Mouse (Mus musculus) left cerebral cortex, adult 11 months (tissue): ENCODE results near the gene Gng13.

ENCODE experiments used
- DNase-seq: peaks from one replicate; pipeline ENCODE4 v3.0.0; 2022; ENCODE audit warnings: low spot score

Gng13 gene

DNA sequence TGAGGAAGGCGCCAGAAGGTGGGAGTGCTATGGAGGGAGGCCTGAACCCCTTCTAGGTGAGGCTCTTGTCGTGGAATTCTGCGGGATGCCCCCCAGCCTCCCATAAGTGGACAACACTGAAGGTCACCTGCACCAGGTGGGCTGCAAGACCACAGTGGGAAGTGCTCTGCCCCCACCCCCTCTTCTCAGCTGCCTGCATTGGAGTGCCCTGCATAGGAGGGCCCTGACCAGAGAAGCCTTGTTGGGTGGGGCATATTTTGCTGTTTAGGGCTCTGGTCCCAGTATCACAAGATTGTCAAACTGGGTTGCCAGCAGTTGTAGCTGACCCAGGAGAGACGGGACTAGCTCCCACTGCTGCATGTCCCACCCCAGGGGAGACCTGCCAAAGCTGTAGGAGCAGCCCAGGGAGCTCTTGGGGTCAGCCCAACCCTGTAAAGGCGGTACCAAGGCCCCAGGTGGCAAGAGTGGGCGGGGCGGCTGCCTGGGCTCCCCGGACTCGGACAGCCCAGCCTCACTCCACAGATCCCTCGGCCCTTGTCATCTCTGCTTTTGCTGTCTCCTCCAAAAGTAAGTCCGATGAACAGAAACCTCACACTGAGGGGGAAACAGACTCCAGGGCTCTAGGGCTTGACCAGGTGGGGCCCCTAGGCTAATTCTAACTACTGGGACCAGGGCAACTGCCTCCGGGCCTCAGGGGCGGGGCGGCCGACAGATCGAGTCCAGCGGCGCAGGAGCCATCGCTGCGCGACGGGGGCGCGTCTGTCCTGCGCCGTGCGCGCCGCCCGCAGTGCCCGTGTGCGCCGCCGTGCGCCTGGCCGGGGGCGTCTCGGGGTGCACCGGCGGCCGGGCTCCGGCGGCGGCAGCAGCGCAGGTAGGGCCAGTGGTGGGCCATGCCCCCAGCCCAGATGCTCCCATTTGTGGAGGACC lies at the start of gene Gng13:
TSS of gene Gng13 (plus strand) at position 461 of the 927 bp plus-strand sequence.
- DNase-seq = no peak

GRCm38 (mm10) chr17:25668481-25669055 lies 48.4 kb upstream of the Gng13 start:
- DNase-seq = no peak

DNA sequence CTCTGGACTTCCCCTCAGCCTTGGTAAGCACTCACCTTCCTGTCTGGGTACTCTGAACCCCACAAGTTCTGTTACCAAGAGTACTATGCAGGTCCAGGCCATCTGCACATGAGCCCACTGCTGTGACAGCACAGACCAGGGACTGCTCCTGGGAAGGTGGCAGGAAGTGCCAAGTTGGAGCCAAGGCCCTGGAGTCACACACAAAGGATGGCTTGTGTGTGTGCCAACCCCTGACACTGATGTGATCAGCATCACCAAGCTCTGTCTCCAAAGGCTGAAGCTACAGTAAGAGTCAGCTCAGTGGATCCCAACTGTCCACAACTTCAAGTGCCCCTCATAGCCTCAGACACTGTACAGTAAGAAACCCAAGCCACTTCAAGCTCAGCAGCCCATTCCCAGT lies 44.0 kb upstream of the Gng13 start:
- DNase-seq = no peak

DNA sequence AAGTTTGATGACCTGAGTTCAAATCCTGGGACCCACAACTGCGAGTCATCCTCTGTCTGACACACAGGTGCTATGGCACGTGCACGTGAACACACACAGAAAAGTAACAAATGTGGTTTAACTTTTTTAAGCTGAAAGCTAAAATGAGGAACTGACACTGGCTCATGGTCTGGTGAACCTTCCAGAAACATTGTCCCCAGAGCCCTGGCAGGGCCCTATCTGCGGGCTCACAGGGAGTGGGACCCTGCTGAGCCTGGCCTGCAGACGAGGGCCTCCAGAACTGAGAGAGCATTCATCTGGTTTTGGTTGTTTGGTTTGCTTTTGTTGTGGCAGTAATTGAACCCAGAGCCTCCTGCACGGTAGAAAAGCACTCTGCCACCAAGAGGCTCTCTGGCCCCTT lies 39.0 kb upstream of the Gng13 start:
- no peak for DNase-seq

DNA sequence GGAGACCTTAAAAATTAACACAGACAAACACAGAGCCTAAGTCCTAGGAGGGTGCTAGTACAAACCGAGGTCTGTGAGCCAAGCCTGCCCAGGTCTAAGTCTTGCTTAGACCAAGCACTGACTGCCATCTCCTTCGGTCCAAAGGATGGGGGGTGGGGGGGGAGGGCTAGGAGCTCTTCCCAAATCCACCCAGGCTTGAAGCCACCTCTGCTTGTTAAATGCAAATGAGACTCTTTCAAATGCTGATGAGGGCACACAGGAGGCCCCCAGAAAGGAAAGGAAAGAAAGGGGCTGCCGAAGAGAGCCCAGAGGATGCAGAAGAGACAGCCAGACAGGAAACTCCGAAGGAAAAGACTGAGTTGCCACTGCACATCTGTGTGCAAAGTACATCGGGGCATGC lies 37.2 kb upstream of the Gng13 start:
- no peak for DNase-seq

GRCm38 (mm10) chr17:25681636-25682035 lies 35.3 kb upstream of the Gng13 start:
- no peak for DNase-seq

- DNase-seq = no peak
These were observed 30.6 kb upstream of the Gng13 start for GRCm38 (mm10) chr17:25686323-25686722.

GRCm38 (mm10) chr17:25688922-25689321 lies 28.0 kb upstream of the Gng13 start:
- no peak for DNase-seq

- DNase-seq = no peak
These were observed 20.7 kb upstream of the Gng13 start for GRCm38 (mm10) chr17:25696263-25696662.

GRCm38 (mm10) chr17:25698446-25698845 lies 18.5 kb upstream of the Gng13 start:
- peak; percentile 64 for DNase-seq

GRCm38 (mm10) chr17:25700863-25701496 lies 16.0 kb upstream of the Gng13 start:
- no peak for DNase-seq

DNA sequence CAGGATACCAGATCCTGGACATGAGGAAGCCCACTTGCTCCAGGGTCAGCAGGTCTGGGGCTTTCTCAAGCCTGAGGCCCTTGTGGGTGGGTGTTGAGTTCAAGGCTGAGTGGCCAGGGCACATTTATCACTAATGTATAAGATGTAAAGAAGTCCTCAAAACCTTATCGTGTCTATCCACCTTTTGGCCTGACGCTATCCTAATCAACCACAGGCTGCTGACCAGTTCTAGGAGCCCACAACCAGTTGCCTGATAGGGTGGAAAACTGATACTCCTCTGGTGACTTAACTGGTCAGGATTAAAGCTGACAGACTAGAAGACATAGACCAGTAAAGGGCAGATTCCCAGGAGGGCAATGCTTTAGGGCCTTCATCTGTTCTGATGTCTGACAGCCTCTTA lies 7.0 kb upstream of the Gng13 start:
- DNase-seq = no peak

GRCm38 (mm10) chr17:25711136-25711535 lies 5.8 kb upstream of the Gng13 start:
- DNase-seq = no peak

- DNase-seq = no peak
These were observed 1.3 kb upstream of the Gng13 start for GRCm38 (mm10) chr17:25715627-25716026.

DNA sequence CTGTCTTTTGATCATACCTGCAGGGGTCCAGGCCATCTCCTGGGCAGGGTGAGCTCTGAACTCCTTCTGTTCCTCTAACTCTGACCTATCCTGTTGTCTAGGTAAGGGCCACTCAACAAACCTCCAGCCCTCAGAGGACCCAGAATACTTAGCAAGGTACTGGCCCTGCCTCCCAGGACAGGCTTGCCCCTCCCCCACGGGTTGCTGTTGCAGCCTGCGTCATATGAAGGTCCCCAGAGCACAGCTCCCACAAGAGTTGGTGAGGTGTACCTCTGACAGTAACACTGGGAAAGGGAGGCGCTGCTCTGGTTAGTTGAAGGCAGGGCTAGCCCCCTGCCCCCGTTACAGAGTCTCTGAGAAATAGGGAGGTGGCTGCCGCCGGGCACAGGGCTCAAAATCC lies 841 bp upstream of the Gng13 start:
- no peak for DNase-seq

DNA sequence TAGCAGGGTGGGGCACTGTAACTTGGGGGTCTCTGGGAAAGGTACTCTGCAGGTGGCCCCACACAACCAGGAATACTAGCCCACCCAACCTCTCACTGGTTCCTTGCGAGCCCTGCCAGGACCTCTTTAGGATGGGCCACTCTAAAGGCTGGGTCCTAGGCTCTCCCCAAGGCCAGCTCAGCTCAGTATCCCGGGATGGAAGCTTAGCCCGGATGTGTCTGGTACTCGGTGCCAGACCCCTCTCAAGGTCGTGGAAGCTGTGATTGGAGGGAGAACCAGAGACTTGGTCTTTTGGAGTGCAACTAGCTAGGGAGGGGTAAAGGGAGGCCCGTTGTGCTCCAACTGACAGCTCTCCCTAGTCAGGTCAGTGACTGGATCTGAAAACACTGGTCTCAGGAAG lies 720 bp downstream of the Gng13 start:
- DNase-seq = no peak

DNA sequence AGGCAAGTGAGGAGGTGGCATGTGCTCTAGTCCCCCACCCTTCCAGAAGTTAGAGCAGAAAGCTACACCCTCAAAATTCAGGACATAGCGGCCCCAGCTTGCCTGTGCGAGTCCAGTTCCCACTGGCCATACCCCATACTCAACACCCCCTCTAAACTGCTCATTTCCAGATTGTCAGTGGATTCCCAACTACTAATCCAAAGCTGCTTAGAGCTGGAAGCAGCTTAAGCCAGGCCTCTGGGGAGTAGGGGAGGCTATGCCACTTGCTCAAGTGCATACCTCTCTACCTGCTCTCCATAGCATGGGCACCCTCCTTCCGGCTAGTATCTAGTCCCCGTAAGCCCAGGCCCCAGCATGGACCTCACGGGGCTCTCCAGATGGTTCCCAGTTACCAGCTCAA lies 4.5 kb downstream of the Gng13 start:
- DNase-seq = no peak

GRCm38 (mm10) chr17:25723470-25723869 lies 6.5 kb downstream of the Gng13 start:
- no peak for DNase-seq

DNA sequence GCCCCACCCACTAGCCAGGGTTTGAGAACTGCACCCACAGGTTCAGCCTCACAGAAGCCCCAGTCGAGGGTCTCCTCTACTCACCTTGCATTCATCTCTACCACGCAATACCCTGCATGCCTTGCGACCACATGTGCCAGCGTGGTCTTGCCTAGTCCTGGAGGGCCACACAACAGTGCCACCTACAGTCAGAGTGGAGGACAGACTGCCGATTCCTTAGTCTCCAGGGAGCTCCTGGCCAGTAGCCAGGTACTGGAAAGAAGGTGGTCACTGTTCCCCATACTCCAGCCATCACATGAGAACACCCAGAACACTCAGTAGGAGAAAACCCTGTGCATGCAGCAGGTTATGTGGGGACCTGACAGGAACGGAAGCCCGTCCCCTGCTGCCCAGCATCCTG lies 6.9 kb downstream of the Gng13 start:
- no peak for DNase-seq

GRCm38 (mm10) chr17:25725264-25725663 lies 8.3 kb downstream of the Gng13 start:
- DNase-seq = no peak

- DNase-seq = peak; percentile 100
These were observed 10.5 kb downstream of the Gng13 start, which contains the start of the genes Chtf18 and Rpusd1 for GRCm38 (mm10) chr17:25727265-25728008. Chtf18 (minus strand) TSS chr17:25727419. Rpusd1 (plus strand) TSS chr17:25727670.

- no peak for DNase-seq
These were observed 11.0 kb downstream of the Gng13 start for GRCm38 (mm10) chr17:25728009-25728270.

- DNase-seq = peak; percentile 71
These were observed 15.1 kb downstream of the Gng13 start for GRCm38 (mm10) chr17:25732082-25732481.
